ENCODE assay signal across 16 mouse cellular contexts in the genomic region with DNA sequence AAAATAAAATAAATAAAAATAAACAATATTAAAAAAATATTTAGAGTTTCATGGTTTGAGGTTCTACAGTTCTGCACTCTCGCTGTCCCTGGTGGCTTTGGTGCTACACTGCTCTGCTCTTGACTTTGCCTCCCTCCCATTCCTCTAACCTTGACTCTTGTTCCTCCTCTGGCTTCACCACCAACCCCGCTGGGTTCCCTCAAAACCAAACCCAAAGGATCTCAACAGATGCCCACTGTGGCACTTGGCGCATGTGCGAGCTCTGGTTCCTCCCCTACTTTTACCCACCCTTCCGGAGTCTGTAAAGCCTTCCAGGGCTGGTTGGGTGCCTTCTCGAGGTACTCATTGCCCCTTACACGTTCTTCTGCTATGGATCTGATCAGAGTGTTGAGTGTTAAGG.
"Had no signal": no experiment of that assay in that cellular context is flagged by ENCODE, and none has a peak within 500 bp of the region (broad histone marks: within the 10 kb centered on the region; RNA-seq: fewer than 3 reads in every experiment).

No protein-coding gene starts in this region.

- H3K27ac ChIP-seq: kidney, embryonic 15.5 days; left cerebral cortex, adult 2 months; liver, embryonic 13.5 days; stomach, embryonic 15.5 days had no signal

- H3K4me2 ChIP-seq: kidney, embryonic 15.5 days; liver, embryonic 13.5 days; stomach, embryonic 15.5 days had no signal

- H3K27me3 ChIP-seq: kidney, embryonic 15.5 days; stomach, embryonic 15.5 days had no signal

- H3K9ac ChIP-seq: kidney, embryonic 15.5 days; liver, embryonic 13.5 days; stomach, embryonic 15.5 days had no signal

- H3K4me3 ChIP-seq: kidney, embryonic 15.5 days; left cerebral cortex, adult 2 months; liver, embryonic 13.5 days; stomach, embryonic 15.5 days had no signal

- H3K4me1 ChIP-seq: stomach, embryonic 15.5 days had no signal

- H3K9me3 ChIP-seq: kidney, embryonic 15.5 days; liver, embryonic 13.5 days; stomach, embryonic 15.5 days had no signal

- DNase-seq: kidney, adult 8-10 months; kidney, postnatal 10 days; kidney, postnatal 36 days; layer of hippocampus, postnatal 36 days; liver, embryonic 13.5 days; lung, adult 2 months; lung, postnatal 14 days; lung, postnatal 4 days; midbrain, embryonic 14.5 days; right cerebral cortex, postnatal 14 days; right cerebral cortex, postnatal 4 days; spleen, adult 18-20 months; thymus, postnatal 25 days had no signal
